Mouse (Mus musculus): ENCODE measurements at regions not wholly inside any gene's neighbourhood (a gene's known extent, or its start where the extent isn't known, plus 50 kb on each side); places are given as distances from the start of the nearest gene placed in this dataset.

- no peak for ATAC-seq
- no peaks in the 10 kb centered on the region for H3K27me3 ChIP-seq (replicated peaks; ENCODE audit: control insufficient read depth, insufficient read depth, low read length)
- H3K9me3 ChIP-seq (ENCODE audit: control insufficient read depth, low read length), result no peaks in the 10 kb centered on the region
- H3K4me2 ChIP-seq (ENCODE audit: low read length), result no peak overlapping the region
- 94% methylated on average over 6 of the region's 6 CpGs for WGBS
- H3K4me1 ChIP-seq (ENCODE audit: control insufficient read depth, insufficient read depth, low read depth, low read length), result no peaks in the 10 kb centered on the region
- no peaks in the 10 kb centered on the region for H3K36me3 ChIP-seq (ENCODE audit: control insufficient read depth, insufficient read depth, low read length)
- H3K4me3 ChIP-seq (ENCODE audit: low read length), result no peak overlapping the region
- H3K9ac ChIP-seq (ENCODE audit: low read depth, low read length), result no peak overlapping the region
- H3K27ac ChIP-seq (ENCODE audit: low read depth, low read length), result no peak overlapping the region
Measured at GRCm38 (mm10) chr16:76104673-76105072, 82.6 kb upstream of the Samsn1 start.

GRCm38 (mm10) chr16:76101773-76102172, 79.7 kb upstream of the Samsn1 start:
- Histone ChIP-seq H3K27me3 (replicated peaks; ENCODE audit: control insufficient read depth, insufficient read depth, low read length) (no peaks in the 10 kb centered on the region), H3K36me3 (ENCODE audit: control insufficient read depth, insufficient read depth, low read length) (no peaks in the 10 kb centered on the region), H3K4me3 (ENCODE audit: low read length) (no peak overlapping the region), H3K4me2 (ENCODE audit: low read length) (no peak overlapping the region), H3K9me3 (ENCODE audit: control insufficient read depth, low read length) (no peaks in the 10 kb centered on the region), H3K9ac (ENCODE audit: low read depth, low read length) (no peak overlapping the region), H3K4me1 (ENCODE audit: control insufficient read depth, insufficient read depth, low read depth, low read length) (no peaks in the 10 kb centered on the region), H3K27ac (ENCODE audit: low read depth, low read length) (no peak overlapping the region)
- ATAC-seq, result no peak
- 90% methylated on average over 3 of the region's 3 CpGs for WGBS

- Histone ChIP-seq H3K27me3 (replicated peaks; ENCODE audit: control insufficient read depth, insufficient read depth, low read length) (no peaks in the 10 kb centered on the region), H3K9me3 (ENCODE audit: control insufficient read depth, low read length) (no peaks in the 10 kb centered on the region), H3K36me3 (ENCODE audit: control insufficient read depth, insufficient read depth, low read length) (no peaks in the 10 kb centered on the region), H3K4me1 (ENCODE audit: control insufficient read depth, insufficient read depth, low read depth, low read length) (no peaks in the 10 kb centered on the region), H3K9ac (ENCODE audit: low read depth, low read length) (no peak overlapping the region), H3K27ac (ENCODE audit: low read depth, low read length) (no peak overlapping the region), H3K4me3 (ENCODE audit: low read length) (no peak overlapping the region), H3K4me2 (ENCODE audit: low read length) (no peak overlapping the region)
- no peak for ATAC-seq
- WGBS, result 70% methylated on average over 9 of the region's 9 CpGs
Measured at GRCm38 (mm10) chr16:76097808-76098207, 75.7 kb upstream of the Samsn1 start.

- Histone ChIP-seq H3K27ac (ENCODE audit: low read depth, low read length) (no peak overlapping the region), H3K4me3 (ENCODE audit: low read length) (no peak overlapping the region), H3K9ac (ENCODE audit: low read depth, low read length) (no peak overlapping the region), H3K4me2 (ENCODE audit: low read length) (no peak overlapping the region), H3K27me3 (replicated peaks; ENCODE audit: control insufficient read depth, insufficient read depth, low read length) (no peaks in the 10 kb centered on the region), H3K9me3 (ENCODE audit: control insufficient read depth, low read length) (no peaks in the 10 kb centered on the region), H3K4me1 (ENCODE audit: control insufficient read depth, insufficient read depth, low read depth, low read length) (no peaks in the 10 kb centered on the region), H3K36me3 (ENCODE audit: control insufficient read depth, insufficient read depth, low read length) (no peaks in the 10 kb centered on the region)
- ATAC-seq, result no peak
- WGBS, result 72% methylated on average over 4 of the region's 4 CpGs
Measured at GRCm38 (mm10) chr16:76096363-76096762, 74.3 kb upstream of the Samsn1 start.

GRCm38 (mm10) chr16:76085363-76085762, 63.3 kb upstream of the Samsn1 start:
- H3K4me2 ChIP-seq (ENCODE audit: low read length), result no peak overlapping the region

GRCm38 (mm10) chr16:76082465-76082864, 60.4 kb upstream of the Samsn1 start:
- Histone ChIP-seq H3K27me3 (replicated peaks; ENCODE audit: control insufficient read depth, insufficient read depth, low read length) (no peaks in the 10 kb centered on the region), H3K27ac (ENCODE audit: low read depth, low read length) (no peak overlapping the region), H3K4me1 (ENCODE audit: control insufficient read depth, insufficient read depth, low read depth, low read length) (no peaks in the 10 kb centered on the region), H3K4me3 (ENCODE audit: low read length) (no peak overlapping the region), H3K9ac (ENCODE audit: low read depth, low read length) (no peak overlapping the region), H3K36me3 (ENCODE audit: control insufficient read depth, insufficient read depth, low read length) (no peaks in the 10 kb centered on the region), H3K9me3 (ENCODE audit: control insufficient read depth, low read length) (no peaks in the 10 kb centered on the region), H3K4me2 (ENCODE audit: low read length) (no peak overlapping the region)
- no peak for ATAC-seq
- whole genome bisulfite sequencing, result 85% methylated on average over 4 of the region's 4 CpGs

More at GRCm38 (mm10) chr16:76085363-76085762, 63.3 kb upstream of the Samsn1 start:
- no peak overlapping the region for H3K27ac ChIP-seq (ENCODE audit: low read depth, low read length)
- no peaks in the 10 kb centered on the region for H3K9me3 ChIP-seq (ENCODE audit: control insufficient read depth, low read length)
- no peak overlapping the region for H3K9ac ChIP-seq (ENCODE audit: low read depth, low read length)
- no peak overlapping the region for H3K4me3 ChIP-seq (ENCODE audit: low read length)
- no peak for ATAC-seq
- H3K36me3 ChIP-seq (ENCODE audit: control insufficient read depth, insufficient read depth, low read length), result no peaks in the 10 kb centered on the region
- no peaks in the 10 kb centered on the region for H3K27me3 ChIP-seq (replicated peaks; ENCODE audit: control insufficient read depth, insufficient read depth, low read length)
- H3K4me1 ChIP-seq (ENCODE audit: control insufficient read depth, insufficient read depth, low read depth, low read length), result no peaks in the 10 kb centered on the region
- 99% methylated on average over 4 of the region's 4 CpGs for WGBS

GRCm38 (mm10) chr16:76079761-76080502, 57.9 kb upstream of the Samsn1 start:
- Histone ChIP-seq H3K4me2 (ENCODE audit: low read length) (no peak overlapping the region), H3K27me3 (replicated peaks; ENCODE audit: control insufficient read depth, insufficient read depth, low read length) (no peaks in the 10 kb centered on the region), H3K9ac (ENCODE audit: low read depth, low read length) (no peak overlapping the region), H3K4me3 (ENCODE audit: low read length) (no peak overlapping the region), H3K4me1 (ENCODE audit: control insufficient read depth, insufficient read depth, low read depth, low read length) (no peaks in the 10 kb centered on the region), H3K27ac (ENCODE audit: low read depth, low read length) (no peak overlapping the region), H3K9me3 (ENCODE audit: control insufficient read depth, low read length) (no peaks in the 10 kb centered on the region), H3K36me3 (ENCODE audit: control insufficient read depth, insufficient read depth, low read length) (no peaks in the 10 kb centered on the region)
- WGBS, result 74% methylated on average over 6 of the region's 6 CpGs
- ATAC-seq, result no peak

GRCm38 (mm10) chr16:76078219-76078618, 56.1 kb upstream of the Samsn1 start:
- no peak for ATAC-seq
- no peak overlapping the region for H3K27ac ChIP-seq (ENCODE audit: low read depth, low read length)
- WGBS, result 84% methylated on average over 5 of the region's 5 CpGs

GRCm38 (mm10) chr16:76076231-76076630, 54.1 kb upstream of the Samsn1 start:
- Histone ChIP-seq H3K9ac (ENCODE audit: low read depth, low read length) (no peak overlapping the region), H3K27ac (ENCODE audit: low read depth, low read length) (no peak overlapping the region), H3K9me3 (ENCODE audit: control insufficient read depth, low read length) (no peaks in the 10 kb centered on the region), H3K27me3 (replicated peaks; ENCODE audit: control insufficient read depth, insufficient read depth, low read length) (no peaks in the 10 kb centered on the region), H3K4me1 (ENCODE audit: control insufficient read depth, insufficient read depth, low read depth, low read length) (no peaks in the 10 kb centered on the region), H3K4me2 (ENCODE audit: low read length) (no peak overlapping the region), H3K4me3 (ENCODE audit: low read length) (no peak overlapping the region), H3K36me3 (ENCODE audit: control insufficient read depth, insufficient read depth, low read length) (no peaks in the 10 kb centered on the region)
- WGBS, result 47% methylated on average over 5 of the region's 5 CpGs
- no peak for ATAC-seq

More at GRCm38 (mm10) chr16:76078219-76078618, 56.1 kb upstream of the Samsn1 start:
- Histone ChIP-seq H3K4me2 (ENCODE audit: low read length) (no peak overlapping the region), H3K4me1 (ENCODE audit: control insufficient read depth, insufficient read depth, low read depth, low read length) (no peaks in the 10 kb centered on the region), H3K9ac (ENCODE audit: low read depth, low read length) (no peak overlapping the region), H3K27me3 (replicated peaks; ENCODE audit: control insufficient read depth, insufficient read depth, low read length) (no peaks in the 10 kb centered on the region), H3K9me3 (ENCODE audit: control insufficient read depth, low read length) (no peaks in the 10 kb centered on the region), H3K4me3 (ENCODE audit: low read length) (no peak overlapping the region), H3K36me3 (ENCODE audit: control insufficient read depth, insufficient read depth, low read length) (no peaks in the 10 kb centered on the region)

All from hindbrain, embryonic 16.5 days (tissue).